Mouse (Mus musculus) midbrain, embryonic 15.5 days (tissue): ENCODE data around the gene Actr8. TPM values are rescaled to one million over a fixed set of nuclear protein-coding genes. Genes with fewer than 3 reads are reported as not detected.

Experiments used
- ATAC-seq: fragments of 200-750 bp; cut with Nextera tagmentation; replicated peaks from 2 replicates; pipeline ENCODE4 v1.8.0; 2017; ENCODE audit warnings: moderate TSS enrichment
- H3K27ac ChIP-seq: fragments of 300-500 bp; sonication (generic); 2 replicates; pipeline ENCODE4 v1.5.1; 2015; ENCODE audit warnings: mild to moderate bottlenecking, inconsistent platforms
- H3K27me3 ChIP-seq: fragments of 300-500 bp; sonication (generic); replicated peaks from 2 replicates; pipeline ENCODE4 v1.6.1; 2015; ENCODE audit warnings: inconsistent platforms
- H3K36me3 ChIP-seq: fragments of 300-500 bp; sonication (generic); replicated peaks from 2 replicates; pipeline ENCODE4 v1.6.1; 2015; ENCODE audit warnings: inconsistent platforms
- H3K4me1 ChIP-seq: fragments of 300-500 bp; sonication (generic); 2 replicates; pipeline ENCODE4 v1.6.1; 2015; ENCODE audit warnings: inconsistent platforms
- H3K4me2 ChIP-seq: fragments of 300-500 bp; sonication (generic); 2 replicates; pipeline ENCODE4 v1.6.1; 2015; ENCODE audit warnings: inconsistent platforms, mild to moderate bottlenecking, moderate library complexity
- H3K4me3 ChIP-seq: fragments of 300-500 bp; sonication (generic); 2 replicates; pipeline ENCODE4 v1.5.1; 2015; ENCODE audit warnings: mild to moderate bottlenecking, inconsistent platforms
- H3K9ac ChIP-seq: fragments of 300-500 bp; sonication (generic); 2 replicates; pipeline ENCODE4 v1.6.1; 2015; ENCODE audit warnings: mild to moderate bottlenecking, inconsistent platforms
- H3K9me3 ChIP-seq: fragments of 300-500 bp; sonication (generic); 2 replicates; pipeline ENCODE4 v1.6.1; 2016; ENCODE audit warnings: inconsistent platforms
- WGBS: fragments of 180-500 bp; shearing (Covaris S2); methylation state at CpG from one replicate; pipeline ENCODE4 v1.1.7; 2015; ENCODE audit warnings: mixed read lengths; 5-methylcytosine and 5-hydroxymethylcytosine counted together
- polyA plus RNA-seq: library from polyadenylated mRNA; unstranded; fragments of >200 nt; fragmentation: Nextera tagmentation; extraction: Ambion mirVana; gene quantifications from 2 replicates; pipeline ENCODE4 v1.2.1, GENCODE M21; 2015

The Actr8 gene
- polyA plus RNA-seq, 1 experiment from 2014 or later: 84.8 TPM

GRCm38 (mm10) chr14:29968075-29968821 is 9.9 kb upstream of the Actr8 start, which contains the start of gene Selenok:
Selenok (plus strand) TSS chr14:29968308.
- peak within 1 kb of the TSS; percentile 93 for H3K4me3 ChIP-seq
- peak; percentile 100 for ATAC-seq
- H3K9ac ChIP-seq: peak within 1 kb of the TSS; percentile 94
- WGBS: under 1% methylated on average over 49 of the region's 49 CpGs
- H3K9me3 ChIP-seq: no peaks in the 10 kb centered on the region
- H3K27me3 ChIP-seq: no peaks in the 10 kb centered on the region
- peaks cover 16% of the 10 kb centered on the region for H3K36me3 ChIP-seq
- peaks cover 28% of the 10 kb centered on the region for H3K4me1 ChIP-seq
- H3K27ac ChIP-seq: peak within 1 kb of the TSS; percentile 89
- peak within 1 kb of the TSS; percentile 69 for H3K4me2 ChIP-seq

GRCm38 (mm10) chr14:29971446-29971845 is 6.7 kb upstream of the Actr8 start:
- Histone ChIP-seq H3K9me3 (no peaks in the 10 kb centered on the region), H3K4me2 (no peak overlapping the region), H3K27ac (no peak overlapping the region), H3K9ac (no peak overlapping the region), H3K36me3 (peaks cover 29% of the 10 kb centered on the region), H3K4me3 (no peak overlapping the region), H3K4me1 (peaks cover 28% of the 10 kb centered on the region), H3K27me3 (no peaks in the 10 kb centered on the region)
- no peak for ATAC-seq
- WGBS: 91% methylated on average over 7 of the region's 7 CpGs

DNA sequence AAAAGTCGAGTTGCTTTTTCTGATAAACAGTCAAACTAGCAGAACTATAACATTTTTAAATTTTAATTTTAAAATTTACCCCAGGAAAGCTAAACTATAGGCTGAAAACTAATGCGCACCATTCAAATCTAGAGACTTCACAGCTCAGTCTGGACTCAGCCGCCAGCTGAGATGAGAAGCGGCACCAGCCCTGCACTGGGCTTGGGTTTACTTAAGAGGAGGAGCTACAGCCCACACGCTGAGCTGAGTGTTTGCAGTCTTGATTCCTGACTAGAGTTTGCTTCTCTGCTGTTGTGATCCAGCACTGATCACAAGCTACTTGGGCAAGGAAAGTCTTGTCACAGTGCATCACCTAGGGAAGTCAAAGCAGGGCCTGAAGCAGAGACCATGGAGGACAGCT is 6.1 kb upstream of the Actr8 start:
- Histone ChIP-seq H3K27ac (no peak overlapping the region), H3K4me3 (no peak overlapping the region), H3K4me2 (no peak overlapping the region), H3K27me3 (no peaks in the 10 kb centered on the region), H3K9me3 (no peaks in the 10 kb centered on the region), H3K36me3 (peaks cover 29% of the 10 kb centered on the region), H3K4me1 (peaks cover 28% of the 10 kb centered on the region), H3K9ac (no peak overlapping the region)
- 87% methylated on average over 5 of the region's 5 CpGs for WGBS
- no peak for ATAC-seq

- Histone ChIP-seq H3K9me3 (no peaks in the 10 kb centered on the region), H3K4me1 (peaks cover 10% of the 10 kb centered on the region), H3K27ac (no peak overlapping the region), H3K9ac (no peak overlapping the region), H3K4me3 (no peak overlapping the region), H3K27me3 (no peaks in the 10 kb centered on the region), H3K36me3 (peaks cover 37% of the 10 kb centered on the region), H3K4me2 (no peak overlapping the region)
- no peak for ATAC-seq
- WGBS: 97% methylated on average over 6 of the region's 6 CpGs
Measured at GRCm38 (mm10) chr14:29976927-29977326, 1.2 kb upstream of the Actr8 start.

GRCm38 (mm10) chr14:29980447-29981205 is 2.5 kb downstream of the Actr8 start:
- no peak overlapping the region for H3K27ac ChIP-seq
- H3K36me3 ChIP-seq: peaks cover 59% of the 10 kb centered on the region
- H3K4me1 ChIP-seq: peaks cover 10% of the 10 kb centered on the region
- no peaks in the 10 kb centered on the region for H3K27me3 ChIP-seq
- H3K9me3 ChIP-seq: no peaks in the 10 kb centered on the region
- 97% methylated on average over 10 of the region's 10 CpGs for WGBS
- no peak overlapping the region for H3K4me3 ChIP-seq
- ATAC-seq: no peak
- H3K4me2 ChIP-seq: no peak overlapping the region
- H3K9ac ChIP-seq: no peak overlapping the region

DNA sequence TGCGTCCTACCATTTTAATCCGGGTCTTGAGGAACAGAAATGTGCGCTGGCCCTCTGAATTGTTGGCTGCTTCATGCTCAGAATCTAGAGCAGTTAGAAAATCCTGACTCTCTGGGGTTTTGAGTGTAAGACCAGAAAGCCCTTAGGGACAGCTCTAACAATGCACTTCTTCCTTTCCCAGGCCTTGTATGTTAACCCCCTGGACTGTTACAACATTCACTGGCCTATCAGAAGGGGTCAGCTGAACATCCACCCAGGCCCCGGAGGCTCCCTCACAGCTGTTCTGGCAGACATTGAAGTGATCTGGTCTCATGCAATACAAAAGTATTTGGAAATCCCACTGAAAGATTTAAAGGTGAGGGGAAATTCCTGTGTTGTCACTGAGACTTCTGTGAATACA is 8.0 kb downstream of the Actr8 start:
- no peaks in the 10 kb centered on the region for H3K4me1 ChIP-seq
- H3K4me3 ChIP-seq: no peak overlapping the region
- H3K27ac ChIP-seq: no peak overlapping the region
- WGBS: 93% methylated on average over 4 of the region's 4 CpGs
- H3K9ac ChIP-seq: no peak overlapping the region
- H3K4me2 ChIP-seq: no peak overlapping the region
- no peaks in the 10 kb centered on the region for H3K27me3 ChIP-seq
- H3K36me3 ChIP-seq: peaks cover 98% of the 10 kb centered on the region
- no peaks in the 10 kb centered on the region for H3K9me3 ChIP-seq
- ATAC-seq: no peak

GRCm38 (mm10) chr14:29987276-29987675 is 9.1 kb downstream of the Actr8 start:
- no peak overlapping the region for H3K9ac ChIP-seq
- H3K9me3 ChIP-seq: no peaks in the 10 kb centered on the region
- no peak overlapping the region for H3K4me2 ChIP-seq
- WGBS: 95% methylated on average over 6 of the region's 6 CpGs
- H3K36me3 ChIP-seq: peaks cover 97% of the 10 kb centered on the region
- ATAC-seq: no peak
- H3K4me1 ChIP-seq: no peaks in the 10 kb centered on the region
- no peak overlapping the region for H3K27ac ChIP-seq
- no peak overlapping the region for H3K4me3 ChIP-seq
- no peaks in the 10 kb centered on the region for H3K27me3 ChIP-seq

DNA sequence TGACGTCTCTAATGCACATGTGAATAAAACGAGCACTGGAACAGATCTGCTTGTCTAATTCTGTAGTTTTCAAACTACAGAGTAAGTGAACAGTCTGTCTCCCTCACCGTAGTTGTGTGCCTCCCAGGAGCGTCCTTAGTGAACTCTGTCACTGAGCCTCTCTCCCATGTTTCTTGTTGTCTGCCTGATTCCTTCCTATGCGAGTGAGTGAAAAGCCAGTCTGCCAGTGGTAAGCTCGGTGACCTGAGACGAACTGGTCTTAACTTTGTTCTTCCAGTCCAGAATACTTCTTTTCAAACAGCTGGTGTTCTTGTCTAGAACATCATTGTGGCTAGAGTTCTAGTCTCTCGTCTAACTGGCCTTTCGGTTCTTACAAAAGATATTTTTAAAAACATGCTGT is 9.6 kb downstream of the Actr8 start:
- no peaks in the 10 kb centered on the region for H3K4me1 ChIP-seq
- no peaks in the 10 kb centered on the region for H3K27me3 ChIP-seq
- WGBS: 95% methylated on average over 9 of the region's 9 CpGs
- peaks cover 94% of the 10 kb centered on the region for H3K36me3 ChIP-seq
- H3K27ac ChIP-seq: no peak overlapping the region
- no peaks in the 10 kb centered on the region for H3K9me3 ChIP-seq
- no peak overlapping the region for H3K4me2 ChIP-seq
- no peak overlapping the region for H3K9ac ChIP-seq
- ATAC-seq: no peak
- no peak overlapping the region for H3K4me3 ChIP-seq

DNA sequence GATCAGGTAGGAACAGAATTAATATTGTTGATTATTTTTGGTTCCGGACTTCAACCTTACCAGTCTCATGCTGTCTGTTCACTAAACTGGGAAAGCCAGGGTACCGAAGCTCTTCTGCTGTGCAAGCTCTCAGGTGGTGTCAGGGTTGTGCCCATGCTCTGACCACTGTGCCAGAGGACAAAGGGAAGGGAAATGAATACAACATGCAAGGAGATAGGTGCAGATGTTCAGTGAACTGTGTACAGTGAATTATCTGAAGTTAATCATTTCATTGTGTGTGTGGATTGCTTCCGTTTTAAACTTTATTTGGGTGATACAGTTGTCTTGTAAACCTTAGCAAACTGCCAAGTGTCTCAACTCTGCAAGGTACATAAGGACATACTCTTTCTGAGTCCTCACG is 10.2 kb downstream of the Actr8 start:
- no peak overlapping the region for H3K9ac ChIP-seq
- 96% methylated on average over 4 of the region's 4 CpGs for WGBS
- no peaks in the 10 kb centered on the region for H3K9me3 ChIP-seq
- no peaks in the 10 kb centered on the region for H3K4me1 ChIP-seq
- no peak overlapping the region for H3K4me3 ChIP-seq
- no peak overlapping the region for H3K4me2 ChIP-seq
- ATAC-seq: no peak
- H3K36me3 ChIP-seq: peaks cover 96% of the 10 kb centered on the region
- no peaks in the 10 kb centered on the region for H3K27me3 ChIP-seq
- H3K27ac ChIP-seq: no peak overlapping the region

- no peak overlapping the region for H3K4me2 ChIP-seq
- peaks cover 64% of the 10 kb centered on the region for H3K36me3 ChIP-seq
- H3K4me1 ChIP-seq: no peaks in the 10 kb centered on the region
- no peak overlapping the region for H3K9ac ChIP-seq
- no peak for ATAC-seq
- no peaks in the 10 kb centered on the region for H3K9me3 ChIP-seq
- no peak overlapping the region for H3K27ac ChIP-seq
- H3K27me3 ChIP-seq: no peaks in the 10 kb centered on the region
- 92% methylated on average over 4 of the region's 4 CpGs for WGBS
- H3K4me3 ChIP-seq: no peak overlapping the region
Measured at GRCm38 (mm10) chr14:29994976-29995375, 16.8 kb downstream of the Actr8 start.

GRCm38 (mm10) chr14:29996000-29996751 is 18.0 kb downstream of the Actr8 start:
- H3K36me3 ChIP-seq: peaks cover 53% of the 10 kb centered on the region
- ATAC-seq: no peak
- H3K9ac ChIP-seq: no peak overlapping the region
- no peaks in the 10 kb centered on the region for H3K4me1 ChIP-seq
- no peaks in the 10 kb centered on the region for H3K27me3 ChIP-seq
- H3K9me3 ChIP-seq: no peaks in the 10 kb centered on the region
- H3K27ac ChIP-seq: no peak overlapping the region
- WGBS: 94% methylated on average over 11 of the region's 11 CpGs
- H3K4me2 ChIP-seq: no peak overlapping the region
- no peak overlapping the region for H3K4me3 ChIP-seq

DNA sequence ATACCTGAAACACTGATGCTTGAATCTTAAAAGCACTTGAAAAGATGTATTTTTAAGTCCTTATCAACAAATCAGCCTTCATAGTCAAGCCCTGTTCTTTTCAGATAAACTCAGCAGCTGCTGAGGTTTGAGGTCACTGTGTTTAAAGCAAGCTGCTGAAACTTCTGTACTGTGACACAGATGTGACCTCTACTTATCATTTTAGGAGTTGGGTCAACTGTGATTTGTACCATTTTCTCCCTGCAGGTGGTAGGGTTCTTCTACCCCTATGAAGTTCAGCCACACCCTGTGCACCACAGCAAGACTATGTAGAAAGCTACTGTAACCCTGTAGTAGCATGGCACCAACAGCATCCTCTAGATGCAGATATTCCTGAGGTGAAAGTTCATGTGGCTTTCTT is 19.2 kb downstream of the Actr8 start:
- H3K36me3 ChIP-seq: peaks cover 43% of the 10 kb centered on the region

More for the DNA sequence above, 19.2 kb downstream of the Actr8 start:
- Histone ChIP-seq H3K4me3 (no peak overlapping the region), H3K4me1 (no peaks in the 10 kb centered on the region), H3K4me2 (no peak overlapping the region), H3K9ac (no peak overlapping the region), H3K27me3 (no peaks in the 10 kb centered on the region), H3K9me3 (no peaks in the 10 kb centered on the region), H3K27ac (no peak overlapping the region)
- ATAC-seq: no peak
